Comparison of ENCODE assay signal across 8 mouse cellular contexts in genomic region chr7:144469908-144470544, GRCm38 (mm10). TPM values are rescaled to one million over a fixed set of nuclear protein-coding genes. Genes with fewer than 3 reads are reported as not detected.
DNase-seq lines count a peak whose midpoint lies in the region; ATAC-seq and TF ChIP-seq lines count a peak whose summit lies in the region.

No protein-coding gene starts in this region.

- H3K4me1 ChIP-seq in E14TG2a.4 (replicated peaks; ENCODE audit: low read depth, low read length), result peaks cover 61% of the 10 kb centered on the region
- H3K4me1 ChIP-seq in kidney, postnatal 0 days (replicated peaks; ENCODE audit: insufficient read depth, low read length), result peaks cover 18% of the 10 kb centered on the region
- peaks cover 22% of the 10 kb centered on the region for H3K4me1 ChIP-seq in midbrain, embryonic 13.5 days (replicated peaks)

- no peaks in the 10 kb centered on the region for H3K9me3 ChIP-seq in E14TG2a.4 (ENCODE audit: low read length)
- no peaks in the 10 kb centered on the region for H3K9me3 ChIP-seq in kidney, postnatal 0 days (replicated peaks; ENCODE audit: low read length)
- no peaks in the 10 kb centered on the region for H3K9me3 ChIP-seq in midbrain, embryonic 13.5 days

- no peaks in the 10 kb centered on the region for H3K27me3 ChIP-seq in E14TG2a.4 (ENCODE audit: insufficient read depth, low read length)
- H3K27me3 ChIP-seq in kidney, postnatal 0 days (ENCODE audit: insufficient read depth, low read length), result no peaks in the 10 kb centered on the region
- no peaks in the 10 kb centered on the region for H3K27me3 ChIP-seq in midbrain, embryonic 13.5 days

- peak overlapping the region; percentile 95 for H3K4me3 ChIP-seq in E14TG2a.4 (replicated peaks; ENCODE audit: low read length)
- H3K4me3 ChIP-seq in kidney, postnatal 0 days (replicated peaks; ENCODE audit: low read depth, low read length), result peak overlapping the region; percentile 94
- peak overlapping the region; percentile 97 for H3K4me3 ChIP-seq in midbrain, embryonic 13.5 days (replicated peaks)

- H3K9ac ChIP-seq in kidney, postnatal 0 days (ENCODE audit: low read depth, low read length), result peak overlapping the region; percentile 99
- H3K9ac ChIP-seq in midbrain, embryonic 13.5 days (replicated peaks), result peak overlapping the region; percentile 98

- WGBS in kidney, postnatal 0 days, result 2% methylated on average over 31 of the region's 31 CpGs
- 2% methylated on average over 31 of the region's 31 CpGs for WGBS in midbrain, embryonic 13.5 days

- no peak for TF ChIP-seq CTCF in E14TG2a.4 (conservative IDR thresholded peaks at IDR 0.05; ENCODE audit: low read length)
- no peak for TF ChIP-seq CTCF in kidney, postnatal 0 days (IDR thresholded peaks at IDR 0.05; ENCODE audit: low read depth)

- 0 out of 2 replicates have a peak, but pooled peaks have one; percentile 13 for ATAC-seq in erythroblast, adult 5-6 weeks (replicated peaks; ENCODE audit: low FRiP score, poor library complexity, severe bottlenecking)
- peak; percentile 29; the same call in 1 of the 2 replicates for ATAC-seq in kidney, postnatal 0 days (replicated peaks; ENCODE audit: low FRiP score, low read depth)
- ATAC-seq in midbrain, embryonic 13.5 days, result peak; percentile 51

- H3K4me2 ChIP-seq in kidney, postnatal 0 days (ENCODE audit: low read length), result peak overlapping the region; percentile 76
- H3K4me2 ChIP-seq in midbrain, embryonic 13.5 days (replicated peaks), result peak overlapping the region; percentile 98

- peaks cover 30% of the 10 kb centered on the region for H3K36me3 ChIP-seq in E14TG2a.4 (ENCODE audit: insufficient read depth, low read length)
- 0 out of 2 replicates have a peak, but pooled peaks cover 7% of the 10 kb centered on the region for H3K36me3 ChIP-seq in kidney, postnatal 0 days (ENCODE audit: insufficient read depth, low read length)
- H3K36me3 ChIP-seq in midbrain, embryonic 13.5 days, result peaks cover 9% of the 10 kb centered on the region

- peak; percentile 11 to 21 for DNase-seq in cerebellum, postnatal 36 days
- DNase-seq in cerebellum, adult 9-11 months, result no peak
- peak; percentile 68 for DNase-seq in kidney, postnatal 0 days (ENCODE audit: low spot score)
- DNase-seq in right cerebral cortex, adult 2 months (ENCODE audit: low spot score in 2 of 2), result no peak
- no peak for DNase-seq in frontal cortex, adult 2 months (ENCODE audit: extremely low spot score in 1 of 2, low spot score in 1 of 2)

- peak overlapping the region; percentile 93 for H3K27ac ChIP-seq in kidney, postnatal 0 days
- peak overlapping the region; percentile 83 for H3K27ac ChIP-seq in midbrain, embryonic 13.5 days

RNA-seq across cellular contexts. Expression of gene Cttn, which starts 0.8 kb away (rescaled TPM):
- total RNA-seq in erythroblast, adult 5-6 weeks (2015; ENCODE audit: low replicate concordance), result 1.2 and 2.1 TPM in 2 replicates
- total RNA-seq in erythroblast, adult 5-6 weeks (2017; ENCODE audit: low replicate concordance), result 7.9 and 11.7 TPM in 2 replicates
- polyA plus RNA-seq in kidney, postnatal 0 days (2015; fragmentation: Nextera tagmentation; extraction: Ambion mirVana), result 136 and 154 TPM in 2 replicates
- polyA plus RNA-seq in midbrain, embryonic 13.5 days (2015; fragmentation: Nextera tagmentation; extraction: Ambion mirVana), result 194 and 201 TPM in 2 replicates
- 155 and 178 TPM in 2 replicates for polyA plus RNA-seq in frontal cortex, adult 2 months (2012; rRNA removed)

Comparison
In these comparisons a context has a peak if more than half of its experiments do, and no peak if none do; other contexts are left out.
1. DNase-seq: peak in cerebellum, postnatal 36 days (2 of 2) and kidney, postnatal 0 days (single experiment); none in cerebellum, adult 9-11 months (single experiment), right cerebral cortex, adult 2 months (0 of 2) and frontal cortex, adult 2 months (0 of 2).
2. Peak in every context shown above with its lines, with median percentiles within 50 percentile points of each other: H3K4me3 ChIP-seq and ATAC-seq.